Mouse (Mus musculus) intestine, postnatal 0 days (tissue): ENCODE measurements around the gene Aloxe3. TPM values are rescaled to one million over a fixed set of nuclear protein-coding genes. Genes with fewer than 3 reads are reported as not detected.

Experiments used
- ATAC-seq: fragments of 200-750 bp; cut with Nextera tagmentation; 2 replicates; pipeline ENCODE4 v1.8.0; 2017; ENCODE audit warnings: mild to moderate bottlenecking, moderate TSS enrichment, moderate library complexity
- H3K27ac ChIP-seq: fragments of 300-500 bp; sonication (generic); 2 replicates; pipeline ENCODE4 v1.5.1; 2014; ENCODE audit warnings: mild to moderate bottlenecking, low read depth, low read length, moderate library complexity
- H3K27me3 ChIP-seq: fragments of 300-500 bp; sonication (generic); replicated peaks from 2 replicates; pipeline ENCODE4 v1.6.1; 2014; ENCODE audit warnings: low read length, mixed read lengths; ENCODE audit not compliant: control insufficient read depth, insufficient read depth
- H3K36me3 ChIP-seq: fragments of 300-500 bp; sonication (generic); 2 replicates; pipeline ENCODE4 v1.6.1; 2014; ENCODE audit warnings: mild to moderate bottlenecking, moderate library complexity; ENCODE audit not compliant: control insufficient read depth, insufficient read depth
- H3K4me1 ChIP-seq: fragments of 300-500 bp; sonication (generic); replicated peaks from 2 replicates; pipeline ENCODE4 v1.6.1; 2014; ENCODE audit warnings: antibody characterized with exemption, low read length, mixed read lengths; ENCODE audit not compliant: control insufficient read depth, insufficient read depth
- H3K4me2 ChIP-seq: fragments of 300-500 bp; sonication (generic); replicated peaks from 2 replicates; pipeline ENCODE4 v1.6.1; 2014; ENCODE audit warnings: low read depth, mild to moderate bottlenecking, moderate library complexity
- H3K4me3 ChIP-seq: fragments of 300-500 bp; sonication (generic); 2 replicates; pipeline ENCODE4 v1.5.1; 2014; ENCODE audit warnings: low read depth, low read length
- H3K9ac ChIP-seq: fragments of 300-500 bp; sonication (generic); 2 replicates; pipeline ENCODE4 v1.6.1; 2014; ENCODE audit warnings: mild to moderate bottlenecking, low read depth, low read length
- H3K9me3 ChIP-seq: fragments of 300-500 bp; sonication (generic); 2 replicates; pipeline ENCODE4 v1.6.1; 2016; ENCODE audit warnings: mixed run types; ENCODE audit not compliant: control insufficient read depth
- CTCF ChIP-seq: sonication (generic); IDR thresholded peaks from 2 replicates; pipeline ENCODE4 v1.5.1; 2016; ENCODE audit warnings: low read depth, mild to moderate bottlenecking, control low read depth, antibody characterized with exemption, moderate library complexity
- WGBS: fragments of 180-500 bp; shearing (Covaris S2); extraction: QIAGEN DNeasy Blood & Tissue Kit; methylation state at CpG from one replicate; pipeline ENCODE4 v1.1.7; 2014; 5-methylcytosine and 5-hydroxymethylcytosine counted together
- polyA plus RNA-seq: library from polyadenylated mRNA; unstranded; fragments of >200 nt; fragmentation: Nextera tagmentation; extraction: Ambion mirVana; gene quantifications from 2 replicates; pipeline ENCODE4 v1.2.1, GENCODE M21; 2015

Aloxe3 gene
- polyA plus RNA-seq, 1 experiment from 2014 or later = 0.82 TPM

GRCm38 (mm10) chr11:69180120-69180519 lies 54.4 kb downstream of the Aloxe3 start:
- Histone ChIP-seq H3K27ac (no peak overlapping the region), H3K4me2 (no peak overlapping the region), H3K4me1 (no peaks in the 10 kb centered on the region), H3K36me3 (no peaks in the 10 kb centered on the region), H3K9ac (no peak overlapping the region), H3K4me3 (no peak overlapping the region), H3K9me3 (no peaks in the 10 kb centered on the region), H3K27me3 (no peaks in the 10 kb centered on the region)
- WGBS = 77% methylated on average over 4 of the region's 4 CpGs
- 0 out of 2 replicates have a peak, but pooled peaks have one; percentile 13 for TF ChIP-seq CTCF
- no peak for ATAC-seq

DNA sequence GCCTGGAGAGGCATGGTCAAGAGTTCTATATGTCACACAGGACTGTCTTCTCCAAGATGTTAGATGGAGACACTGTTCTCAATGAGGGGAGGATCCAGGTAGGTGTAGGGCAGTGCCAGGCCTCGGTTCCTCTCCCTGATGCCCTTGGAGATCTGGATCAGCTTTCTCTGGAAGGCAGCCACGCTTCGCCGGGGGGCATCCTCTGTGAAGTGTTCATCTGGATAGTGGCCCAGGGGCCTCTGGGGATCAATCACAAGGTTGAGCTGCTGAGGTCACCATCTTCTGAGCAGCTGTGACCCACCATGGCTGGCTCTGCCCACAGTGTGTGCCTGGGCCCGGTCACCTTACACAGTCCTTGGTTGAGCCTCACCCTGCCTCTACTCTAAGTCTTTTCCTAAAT lies 59.3 kb downstream of the Aloxe3 start:
- WGBS = 84% methylated on average over 5 of the region's 5 CpGs
- Histone ChIP-seq H3K36me3 (no peaks in the 10 kb centered on the region), H3K9ac (no peak overlapping the region), H3K27me3 (no peaks in the 10 kb centered on the region), H3K4me2 (no peak overlapping the region), H3K4me1 (no peaks in the 10 kb centered on the region), H3K9me3 (no peaks in the 10 kb centered on the region), H3K27ac (no peak overlapping the region), H3K4me3 (no peak overlapping the region)
- no peak for TF ChIP-seq CTCF
- no peak for ATAC-seq

DNA sequence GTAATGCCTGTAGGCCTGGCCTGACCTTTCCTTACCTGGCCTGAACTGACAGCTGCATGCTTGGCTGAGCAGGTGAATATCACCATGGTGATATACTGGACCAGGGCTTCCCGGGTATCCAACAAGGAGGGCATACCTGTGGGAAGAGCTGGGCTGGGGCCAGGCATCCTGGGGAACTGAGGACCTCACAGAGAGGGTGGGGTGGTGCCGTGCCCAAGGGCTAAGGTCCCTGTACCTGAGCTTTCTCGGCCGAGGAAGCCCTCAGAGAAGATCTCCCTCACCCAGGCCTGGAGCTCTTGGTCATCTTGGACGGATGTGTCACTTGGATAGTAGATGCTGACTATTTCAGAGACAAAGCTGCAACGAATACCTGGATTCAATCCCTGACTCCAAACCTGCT lies 60.2 kb downstream of the Aloxe3 start:
- H3K4me2 ChIP-seq = no peak overlapping the region
- H3K9me3 ChIP-seq = no peaks in the 10 kb centered on the region
- ATAC-seq = no peak
- no peak for TF ChIP-seq CTCF
- no peak overlapping the region for H3K4me3 ChIP-seq
- 76% methylated on average over 6 of the region's 6 CpGs for WGBS
- H3K36me3 ChIP-seq = no peaks in the 10 kb centered on the region
- H3K27me3 ChIP-seq = no peaks in the 10 kb centered on the region
- no peak overlapping the region for H3K9ac ChIP-seq
- H3K4me1 ChIP-seq = no peaks in the 10 kb centered on the region
- no peak overlapping the region for H3K27ac ChIP-seq

- Histone ChIP-seq H3K9me3 (no peaks in the 10 kb centered on the region), H3K27ac (no peak overlapping the region), H3K4me1 (no peaks in the 10 kb centered on the region), H3K36me3 (no peaks in the 10 kb centered on the region), H3K4me2 (no peak overlapping the region), H3K4me3 (no peak overlapping the region), H3K9ac (no peak overlapping the region), H3K27me3 (peaks cover 19% of the 10 kb centered on the region)
- peak; percentile 85 for TF ChIP-seq CTCF
- WGBS = 0% methylated on average over 1 of the region's 1 CpGs
- no peak for ATAC-seq
These were observed 67.1 kb downstream of the Aloxe3 start for GRCm38 (mm10) chr11:69192840-69193239.

DNA sequence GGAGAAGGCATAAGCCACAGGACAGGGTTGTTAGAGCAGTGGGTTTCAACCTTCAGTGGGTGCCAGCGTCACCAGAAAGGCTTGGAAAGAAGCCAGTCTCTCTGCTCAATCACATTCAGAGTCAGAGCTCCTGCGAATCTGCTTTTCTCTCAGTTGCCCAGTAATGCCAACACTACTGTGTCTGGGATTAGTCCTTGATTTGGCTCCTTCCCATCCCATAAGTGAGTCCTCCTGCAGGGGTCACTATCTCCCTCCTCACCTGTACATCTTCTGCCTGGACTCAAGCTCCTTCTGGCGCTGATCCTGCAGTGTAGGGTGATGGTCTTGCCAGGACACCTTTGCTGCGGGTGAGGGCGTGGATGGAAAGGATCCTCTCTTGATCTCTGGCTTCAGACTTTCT lies 71.1 kb downstream of the Aloxe3 start:
- H3K4me2 ChIP-seq = peak overlapping the region; percentile 60
- no peak overlapping the region for H3K4me3 ChIP-seq
- peaks cover 24% of the 10 kb centered on the region for H3K27me3 ChIP-seq
- WGBS = 6% methylated on average over 5 of the region's 5 CpGs
- no peak for ATAC-seq
- H3K4me1 ChIP-seq = no peaks in the 10 kb centered on the region
- no peak overlapping the region for H3K27ac ChIP-seq
- TF ChIP-seq CTCF = peak; percentile 60
- no peaks in the 10 kb centered on the region for H3K36me3 ChIP-seq
- H3K9me3 ChIP-seq = no peaks in the 10 kb centered on the region
- no peak overlapping the region for H3K9ac ChIP-seq

GRCm38 (mm10) chr11:69197194-69197593 lies 71.5 kb downstream of the Aloxe3 start:
- no peak overlapping the region for H3K27ac ChIP-seq
- H3K9ac ChIP-seq = no peak overlapping the region
- no peak for ATAC-seq
- H3K9me3 ChIP-seq = no peaks in the 10 kb centered on the region
- peak overlapping the region; percentile 60 for H3K4me2 ChIP-seq
- no peak for TF ChIP-seq CTCF
- peaks cover 24% of the 10 kb centered on the region for H3K27me3 ChIP-seq
- no peaks in the 10 kb centered on the region for H3K36me3 ChIP-seq
- H3K4me3 ChIP-seq = peak overlapping the region; percentile 27
- H3K4me1 ChIP-seq = no peaks in the 10 kb centered on the region
- WGBS = 1% methylated on average over 14 of the region's 14 CpGs

GRCm38 (mm10) chr11:69197743-69198142 lies 72.0 kb downstream of the Aloxe3 start, which contains the start of gene Alox8:
Gene Alox8 (minus strand): TSS chr11:69197843.
- Histone ChIP-seq H3K4me2 (peak within 1 kb of the TSS; percentile 60), H3K27me3 (peaks cover 24% of the 10 kb centered on the region), H3K36me3 (no peaks in the 10 kb centered on the region), H3K4me1 (no peaks in the 10 kb centered on the region), H3K27ac (no peak within 1 kb of the TSS), H3K9ac (no peak within 1 kb of the TSS), H3K9me3 (no peaks in the 10 kb centered on the region), H3K4me3 (peak within 1 kb of the TSS; percentile 27)
- ATAC-seq = no peak
- WGBS = 20% methylated on average over 6 of the region's 6 CpGs
- TF ChIP-seq CTCF = no peak

Other genes with a start within 250 kb of the Aloxe3 start
- 0.04 and 0.13 TPM in 2 replicates for gene Rnf222, start 237.3 kb upstream of the Aloxe3 start, polyA plus RNA-seq
- gene Rpl26, start 224.3 kb upstream of the Aloxe3 start, polyA plus RNA-seq = 623 and 626 TPM in 2 replicates
- gene Odf4, start 198.8 kb upstream of the Aloxe3 start, polyA plus RNA-seq = not detected in 2 replicates
- 2.6 and 3.4 TPM in 2 replicates for gene Arhgef15, start 168.4 kb upstream of the Aloxe3 start, polyA plus RNA-seq
- gene Slc25a35, start 157.8 kb upstream of the Aloxe3 start, polyA plus RNA-seq = 1.9 and 2.3 TPM in 2 replicates
- 13.6 and 16.5 TPM in 2 replicates for gene Rangrf, start 150.7 kb upstream of the Aloxe3 start, polyA plus RNA-seq
- 6.4 and 7.2 TPM in 2 replicates for gene Pfas, start 117.4 kb upstream of the Aloxe3 start, polyA plus RNA-seq
- 9.4 and 10.7 TPM in 2 replicates for gene Ctc1, start 110.0 kb upstream of the Aloxe3 start, polyA plus RNA-seq
- 24.3 and 26.2 TPM in 2 replicates for gene Aurkb, start 80.2 kb upstream of the Aloxe3 start, polyA plus RNA-seq
- gene Borcs6, start 66.2 kb upstream of the Aloxe3 start, polyA plus RNA-seq = 13.4 and 13.8 TPM in 2 replicates
- 14.5 TPM in 2 replicates for gene Tmem107, start 55.1 kb upstream of the Aloxe3 start, polyA plus RNA-seq
- gene Vamp2, start 37.4 kb upstream of the Aloxe3 start, polyA plus RNA-seq = 45.3 and 50.3 TPM in 2 replicates
- 7.2 and 11.3 TPM in 2 replicates for gene Per1, start 30.7 kb upstream of the Aloxe3 start, polyA plus RNA-seq
- gene Hes7, start 5.5 kb upstream of the Aloxe3 start, polyA plus RNA-seq = 0.21 and 0.37 TPM in 2 replicates
- 0.12 and 0.37 TPM in 2 replicates for gene 9130213A22Rik, start 3.3 kb upstream of the Aloxe3 start, polyA plus RNA-seq
- 0.08 and 0.13 TPM in 2 replicates for gene Alox12b, start 31.1 kb downstream of the Aloxe3 start, polyA plus RNA-seq
- not detected in 2 replicates for gene Alox8, start 71.9 kb downstream of the Aloxe3 start, polyA plus RNA-seq
- gene Gucy2e, start 111.1 kb downstream of the Aloxe3 start, polyA plus RNA-seq = 0.03 TPM in 1 of 2 replicates, not detected in the other
- 7.4 and 7.9 TPM in 2 replicates for gene Cntrob, start 197.9 kb downstream of the Aloxe3 start, polyA plus RNA-seq
- 173 and 182 TPM in 2 replicates for gene Trappc1, start 198.1 kb downstream of the Aloxe3 start, polyA plus RNA-seq
- gene Kcnab3, start 200.4 kb downstream of the Aloxe3 start, polyA plus RNA-seq = 1.3 and 1.4 TPM in 2 replicates
- gene Rnf227, start 214.6 kb downstream of the Aloxe3 start, polyA plus RNA-seq = 7.8 and 7.9 TPM in 2 replicates
- gene Chd3, start 243.5 kb downstream of the Aloxe3 start, polyA plus RNA-seq = 19.4 and 24.8 TPM in 2 replicates